Mouse (Mus musculus): Measurements from ENCODE around the gene Fam24b.

The Fam24b gene

DNA sequence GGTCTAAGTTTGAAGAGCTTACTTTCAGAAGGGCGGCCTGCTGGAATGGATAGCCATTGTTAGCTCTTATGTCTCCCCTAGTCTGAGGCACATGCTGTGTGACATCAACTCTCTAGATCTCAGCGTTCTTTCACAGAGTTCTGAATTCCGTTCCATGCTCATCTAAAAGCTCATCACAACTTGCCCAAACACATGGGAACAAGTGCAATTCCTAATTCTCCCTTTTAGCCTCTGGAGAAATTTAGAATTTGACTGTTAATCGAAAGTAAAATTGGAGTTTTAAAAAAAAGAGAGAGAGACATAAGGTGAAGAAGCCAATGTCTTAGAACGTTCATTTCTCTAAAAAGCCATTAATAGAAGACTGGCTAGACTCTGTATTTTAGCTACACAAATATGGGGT, at the start of gene Fam24b:
Gene Fam24b (minus strand): TSS at position 101 of the 400 bp plus-strand sequence.
- DNase-seq (ENCODE audit: extremely low read depth, low read depth, low spot score), result no peak

DNA sequence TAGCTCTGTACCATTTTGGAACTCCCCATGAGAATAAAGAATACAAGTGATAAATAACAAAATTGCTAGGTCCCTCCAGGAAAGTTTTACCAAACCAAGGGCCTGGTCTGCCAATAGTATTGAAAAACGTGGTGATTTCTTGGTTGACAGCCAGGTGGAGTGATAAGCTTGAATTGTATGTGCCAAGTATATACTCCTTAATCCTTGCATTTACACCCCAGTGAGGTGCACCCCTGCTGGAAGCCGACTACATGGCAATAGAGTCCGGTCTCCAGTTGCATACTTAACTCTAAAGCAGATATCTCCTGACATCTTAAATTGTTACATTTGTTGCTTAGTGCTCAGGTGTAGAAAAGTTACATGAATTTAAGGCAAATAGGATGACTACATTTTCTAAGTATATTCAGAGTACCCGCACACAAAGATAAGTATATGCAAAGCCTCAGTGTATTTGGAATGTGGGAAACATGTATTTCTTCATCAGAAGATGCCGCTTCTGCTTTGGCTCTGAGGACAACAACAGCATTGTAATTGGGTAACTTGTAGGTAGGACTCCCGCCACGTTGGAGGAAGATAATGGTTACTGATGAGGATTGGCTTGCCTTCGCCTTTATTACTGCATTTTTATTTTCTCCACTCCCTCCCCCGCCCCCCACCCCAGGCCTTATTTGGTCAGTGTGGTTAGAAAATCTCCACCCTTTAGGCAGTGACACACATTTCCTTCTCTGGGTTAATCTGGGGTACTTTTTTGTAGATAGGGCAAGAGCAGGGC, 42.8 kb upstream of the Fam24b start:
- no peak for DNase-seq (ENCODE audit: extremely low read depth, low read depth, low spot score)

DNA sequence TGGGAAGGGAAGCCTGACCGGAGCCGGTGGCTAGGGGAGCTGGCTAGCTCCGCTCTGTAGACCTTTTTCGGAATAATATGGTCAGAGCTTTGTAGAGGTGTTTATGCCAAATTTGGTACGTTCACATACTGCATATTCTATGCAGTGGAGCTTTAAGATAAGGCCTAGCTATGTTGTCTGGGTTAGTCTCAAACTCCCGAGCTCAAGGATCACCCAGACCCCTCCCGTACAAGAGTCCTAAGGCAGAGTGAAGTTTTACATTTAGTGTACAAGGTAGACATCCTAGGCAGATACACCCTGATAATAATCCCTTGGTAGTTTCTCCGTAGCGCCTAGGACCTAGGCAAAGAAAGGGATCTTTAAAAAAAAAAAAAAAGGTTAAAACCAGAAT, 42.1 kb upstream of the Fam24b start:
- no peak for DNase-seq (ENCODE audit: extremely low read depth, low read depth, low spot score)

GRCm38 (mm10) chr7:131370648-131371469, 41.5 kb upstream of the Fam24b start, which contains the start of gene Pstk:
Pstk (plus strand) TSS chr7:131371141.
- peak; percentile 21 for DNase-seq (ENCODE audit: extremely low read depth, low read depth, low spot score)

DNA sequence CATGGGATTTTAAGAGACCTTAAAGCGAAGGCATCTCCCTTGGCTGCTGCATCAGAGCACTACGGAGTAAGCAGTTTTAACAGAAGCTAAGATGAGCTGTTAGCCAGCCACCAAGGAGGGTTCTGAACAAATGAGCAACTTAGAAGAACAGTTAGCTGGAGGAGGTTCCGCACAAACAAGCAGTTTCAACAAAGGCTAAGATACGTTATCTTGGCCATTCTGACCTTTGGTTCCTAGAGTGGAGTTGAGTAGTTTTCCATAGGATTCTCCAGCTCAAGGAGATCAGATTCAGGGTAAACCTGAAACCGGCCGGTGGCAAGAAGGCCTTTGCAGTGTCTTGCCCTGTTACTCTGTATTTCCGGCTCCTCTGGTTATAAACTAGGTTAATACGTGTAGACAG, 34.8 kb upstream of the Fam24b start:
- DNase-seq (ENCODE audit: extremely low read depth, low read depth, low spot score), result no peak

GRCm38 (mm10) chr7:131362615-131363300, 33.4 kb upstream of the Fam24b start, which contains the start of gene 2310057M21Rik:
2310057M21Rik (minus strand) TSS chr7:131362759.
- DNase-seq (ENCODE audit: extremely low read depth, low read depth, low spot score), result peak; percentile 68

- no peak for DNase-seq (ENCODE audit: extremely low read depth, low read depth, low spot score)
These were observed 32.9 kb upstream of the Fam24b start for GRCm38 (mm10) chr7:131362269-131362614.

- DNase-seq (ENCODE audit: extremely low read depth, low read depth, low spot score), result no peak
These were observed 26.8 kb upstream of the Fam24b start for GRCm38 (mm10) chr7:131356105-131356504.

DNA sequence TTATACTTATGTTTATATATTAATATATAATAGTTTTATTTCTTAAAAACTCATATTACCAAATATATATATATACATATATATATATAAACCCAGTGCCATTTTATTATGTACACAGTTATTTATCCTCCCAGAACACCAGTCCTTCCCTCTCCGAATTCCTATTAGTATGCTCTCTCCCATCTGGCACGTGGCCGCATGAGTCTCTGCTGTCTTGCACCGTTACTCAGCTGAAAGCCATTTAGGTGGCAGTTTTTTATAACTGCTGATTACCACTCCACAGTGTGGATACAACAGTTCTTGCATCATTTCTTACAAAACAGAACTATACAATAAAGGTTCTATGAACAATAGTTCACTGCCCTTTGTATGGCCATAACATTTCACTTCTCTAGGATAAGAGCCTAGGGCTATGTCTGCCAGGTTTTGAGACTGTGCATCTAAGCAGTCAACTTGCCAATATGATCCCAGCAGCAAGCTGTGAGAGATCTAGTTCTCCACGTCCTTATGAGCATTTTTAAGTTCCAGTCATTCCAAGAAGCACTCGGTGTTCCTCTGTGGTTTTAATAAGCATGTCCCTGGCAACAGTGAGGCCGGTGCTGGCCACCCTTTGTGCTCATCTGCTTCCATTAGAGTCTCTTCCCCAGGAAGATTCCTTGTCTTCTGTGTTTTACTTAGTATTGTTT, 16.7 kb upstream of the Fam24b start:
- no peak for DNase-seq (ENCODE audit: extremely low read depth, low read depth, low spot score)

- no peak for DNase-seq (ENCODE audit: extremely low read depth, low read depth, low spot score)
These were observed 8.3 kb upstream of the Fam24b start for GRCm38 (mm10) chr7:131337502-131338068.

GRCm38 (mm10) chr7:131333564-131333963, 4.2 kb upstream of the Fam24b start, which contains the start of gene Fam24a:
Fam24a (plus strand) TSS chr7:131333864.
- DNase-seq (ENCODE audit: extremely low read depth, low read depth, low spot score), result no peak

DNA sequence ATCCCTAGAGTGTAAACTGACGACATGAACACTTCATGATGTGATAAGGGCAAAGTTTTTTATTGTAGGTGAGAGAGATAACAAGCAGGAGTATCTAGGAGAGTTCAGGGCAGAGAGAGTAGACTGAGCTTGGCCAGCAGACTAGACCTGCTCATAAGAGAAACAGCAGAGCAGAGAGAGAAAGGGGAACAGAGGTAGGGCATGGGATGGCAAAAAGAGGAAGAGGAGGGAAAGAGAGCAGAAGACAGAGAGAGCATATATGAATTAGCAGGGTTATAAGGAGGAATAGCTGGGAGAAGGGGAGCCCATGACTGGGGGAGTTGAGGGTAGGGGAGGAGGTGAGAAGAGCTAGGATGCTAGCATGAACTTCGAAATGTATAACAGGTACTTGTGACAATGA, 2.4 kb upstream of the Fam24b start:
- DNase-seq (ENCODE audit: extremely low read depth, low read depth, low spot score), result no peak

- DNase-seq (ENCODE audit: extremely low read depth, low read depth, low spot score), result no peak
These were observed 2.3 kb downstream of the Fam24b start for GRCm38 (mm10) chr7:131327054-131327453.

DNA sequence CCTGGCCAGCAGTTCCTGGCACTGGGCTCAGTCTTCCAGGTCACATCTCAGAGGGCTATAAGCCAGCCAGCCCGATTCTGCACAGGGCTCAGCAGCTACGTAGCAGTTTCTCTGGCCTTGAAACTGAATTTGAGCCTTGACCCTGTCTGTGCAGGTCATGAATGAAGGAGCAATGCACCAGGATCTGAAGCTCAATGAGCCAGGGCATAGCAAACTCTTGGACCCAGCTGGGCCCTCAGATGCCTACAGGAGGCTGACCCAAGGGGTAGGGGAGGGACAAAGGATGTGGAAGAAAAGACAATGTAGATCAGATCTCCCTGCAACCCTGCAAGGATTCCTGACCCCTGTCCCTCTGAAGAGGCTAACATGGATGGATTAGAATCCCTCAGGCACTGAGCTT, 7.1 kb downstream of the Fam24b start, which contains the start of gene Cuzd1:
Gene Cuzd1 (minus strand): TSS at position 101 of the 400 bp plus-strand sequence.
- no peak for DNase-seq (ENCODE audit: extremely low read depth, low read depth, low spot score)

DNA sequence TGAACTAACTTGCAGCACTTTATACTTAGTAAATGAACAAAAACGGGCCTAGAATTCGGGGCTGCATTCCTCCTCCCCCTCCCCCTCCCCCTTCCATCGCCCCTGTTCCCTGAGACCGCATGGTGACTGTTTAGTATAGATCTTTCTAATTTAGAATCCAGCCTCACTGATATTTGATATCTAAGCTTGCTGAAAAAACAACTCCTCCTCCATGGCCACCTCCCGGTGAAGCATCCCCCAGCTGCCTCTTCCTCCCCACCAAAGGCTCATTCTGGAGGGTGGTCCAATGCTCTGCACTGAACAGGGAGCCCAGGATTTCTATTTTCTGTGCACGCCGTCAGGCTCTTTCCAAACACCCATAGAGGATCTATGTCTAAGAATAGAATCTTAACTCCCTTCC, 11.0 kb downstream of the Fam24b start:
- DNase-seq (ENCODE audit: extremely low read depth, low read depth, low spot score), result no peak

DNA sequence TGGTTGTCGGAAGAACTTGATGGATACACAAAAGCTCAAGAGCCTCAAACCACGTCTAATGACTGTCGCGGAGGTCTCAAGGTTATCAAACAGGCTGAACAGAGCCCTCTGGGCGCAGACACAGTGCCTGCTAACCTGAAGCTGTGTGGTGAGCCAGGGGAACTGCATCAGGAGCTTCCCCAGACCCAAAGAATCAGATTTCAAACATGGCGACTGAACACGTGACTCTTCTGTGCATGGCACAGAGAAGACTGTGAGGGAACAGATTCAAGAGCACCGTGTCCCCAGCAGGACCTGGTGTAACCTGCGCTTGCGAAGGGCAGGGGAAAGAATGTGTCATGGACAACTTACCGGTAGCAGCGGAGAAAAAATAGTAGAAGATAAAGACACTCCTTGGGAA, 11.7 kb downstream of the Fam24b start:
- DNase-seq (ENCODE audit: extremely low read depth, low read depth, low spot score), result no peak

GRCm38 (mm10) chr7:131314493-131314892, 14.8 kb downstream of the Fam24b start:
- no peak for DNase-seq (ENCODE audit: extremely low read depth, low read depth, low spot score)

- DNase-seq (ENCODE audit: extremely low read depth, low read depth, low spot score), result no peak
These were observed 22.6 kb downstream of the Fam24b start for GRCm38 (mm10) chr7:131306733-131307132.

- DNase-seq (ENCODE audit: extremely low read depth, low read depth, low spot score), result peak; percentile 78
These were observed 26.0 kb downstream of the Fam24b start for GRCm38 (mm10) chr7:131303340-131303739.

GRCm38 (mm10) chr7:131297151-131297550, 32.2 kb downstream of the Fam24b start:
- DNase-seq (ENCODE audit: extremely low read depth, low read depth, low spot score), result no peak
